Mouse (Mus musculus): ENCODE results near the gene Fcgr3. TPM values are rescaled to one million over a fixed set of nuclear protein-coding genes. Genes with fewer than 3 reads are reported as not detected.
"Not testable (repeated sequence)": the region's sequence is repeated elsewhere in the genome, so short reads cannot be mapped to it uniquely, and the experiment has no call there.

Gene Fcgr3
- 11.1 and 14.8 TPM in 2 replicates for polyA plus RNA-seq (2014; fragmentation: Nextera tagmentation; extraction: Ambion mirVana)

DNA sequence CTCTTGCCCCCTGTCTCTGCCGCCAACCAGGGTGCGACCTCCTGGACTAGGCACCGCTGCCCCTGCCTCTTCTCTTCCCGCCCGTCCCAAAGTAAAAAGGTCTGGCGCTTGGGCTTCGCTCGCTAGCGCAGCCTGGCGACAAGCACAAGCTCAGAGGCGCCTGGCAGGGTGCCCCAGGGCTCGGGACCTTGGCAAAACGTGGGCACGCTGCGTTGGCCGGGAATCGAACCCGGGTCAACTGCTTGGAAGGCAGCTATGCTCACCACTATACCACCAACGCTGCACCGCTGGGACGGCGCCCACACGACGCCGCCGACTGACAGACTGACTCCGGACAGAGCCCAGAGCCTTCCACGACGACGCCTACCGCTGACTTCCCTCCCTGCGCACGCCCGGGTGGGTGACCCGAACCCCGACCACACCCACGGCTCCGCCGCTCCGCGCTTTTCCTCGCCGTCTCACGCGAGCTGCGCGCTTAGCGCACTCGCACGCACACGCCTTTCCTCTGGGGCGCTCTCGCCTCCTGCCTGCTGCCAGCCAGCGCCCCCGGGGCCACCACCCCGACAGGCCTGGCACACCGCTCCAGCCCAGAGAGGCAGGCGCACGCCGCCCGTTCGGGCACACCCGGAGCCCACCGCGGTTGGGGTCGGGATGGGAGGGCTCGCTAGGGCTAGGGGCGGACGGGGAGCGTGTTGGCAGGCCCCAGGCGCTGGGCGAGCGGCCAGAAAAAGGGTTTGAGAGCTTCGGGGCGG, at the start of gene Fcgr3:
Fcgr3 (minus strand) TSS at position 445 of the 752 bp plus-strand sequence.
- H3K4me1 ChIP-seq (ENCODE audit: control insufficient read depth, insufficient read depth, low read length); H3K27ac ChIP-seq (ENCODE audit: low read length); H3K9me3 ChIP-seq (ENCODE audit: control insufficient read depth, low read depth, low read length); H3K36me3 ChIP-seq (ENCODE audit: control insufficient read depth, insufficient read depth, low read length): not testable (repeated sequence)
- Histone ChIP-seq H3K27me3 (ENCODE audit: control insufficient read depth, insufficient read depth, low read length) (peaks cover 16% of the 10 kb centered on the region), H3K9ac (replicated peaks; ENCODE audit: low read depth, low read length) (0 out of 2 replicates have a peak within 1 kb of the TSS, but pooled peaks have one; percentile 4), H3K4me3 (ENCODE audit: low read depth, low read length) (peak within 1 kb of the TSS; percentile 36), H3K4me2 (replicated peaks; ENCODE audit: low read depth, low read length) (peak within 1 kb of the TSS; percentile 46)
- peak; percentile 53 for ATAC-seq (ENCODE audit: insufficient number of reproducible peaks, insufficient read depth, low FRiP score, low read depth)
- WGBS = 1% methylated on average over 40 of the region's 75 CpGs

DNA sequence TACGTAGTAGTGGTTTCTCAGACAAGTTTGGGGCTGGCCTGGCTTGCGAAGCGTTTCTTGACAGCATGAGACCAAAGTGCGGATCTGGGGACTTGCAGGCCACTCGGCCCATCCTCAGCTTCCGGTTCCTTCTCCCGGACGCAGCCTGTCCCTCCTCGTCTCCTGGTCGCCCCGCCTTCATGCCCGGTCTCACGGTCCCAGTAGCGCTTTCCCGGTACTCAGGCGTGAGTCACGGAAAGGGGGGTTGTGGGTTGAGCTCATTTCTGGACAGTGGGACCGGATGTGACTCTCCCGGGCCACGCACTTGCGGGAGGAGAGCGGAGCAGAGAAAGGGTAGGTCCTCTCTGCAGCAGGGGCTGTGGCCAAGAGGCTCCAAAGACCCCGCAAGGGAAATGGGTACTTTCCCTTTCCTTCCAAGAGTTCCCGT, 49.2 kb upstream of the Fcgr3 start, which contains the start of gene Cfap126:
Cfap126 (plus strand) TSS at position 46 of the 427 bp plus-strand sequence.
- peak within 1 kb of the TSS; percentile 70 for H3K27ac ChIP-seq (ENCODE audit: low read length)
- no peaks in the 10 kb centered on the region for H3K27me3 ChIP-seq (ENCODE audit: control insufficient read depth, insufficient read depth, low read length)
- H3K9ac ChIP-seq (replicated peaks; ENCODE audit: low read depth, low read length) = peak within 1 kb of the TSS; percentile 45
- no peaks in the 10 kb centered on the region for H3K9me3 ChIP-seq (ENCODE audit: control insufficient read depth, low read depth, low read length)
- H3K4me2 ChIP-seq (replicated peaks; ENCODE audit: low read depth, low read length) = peak within 1 kb of the TSS; percentile 60
- under 1% methylated on average over 24 of the region's 24 CpGs for WGBS
- H3K4me3 ChIP-seq (ENCODE audit: low read depth, low read length) = peak within 1 kb of the TSS; percentile 42
- peak; percentile 34; the same call in 1 of the 2 replicates for ATAC-seq (ENCODE audit: insufficient number of reproducible peaks, insufficient read depth, low FRiP score, low read depth)
- H3K4me1 ChIP-seq (ENCODE audit: control insufficient read depth, insufficient read depth, low read length) = 0 out of 2 replicates have a peak, but pooled peaks cover 6% of the 10 kb centered on the region
- H3K36me3 ChIP-seq (ENCODE audit: control insufficient read depth, insufficient read depth, low read length) = no peaks in the 10 kb centered on the region

DNA sequence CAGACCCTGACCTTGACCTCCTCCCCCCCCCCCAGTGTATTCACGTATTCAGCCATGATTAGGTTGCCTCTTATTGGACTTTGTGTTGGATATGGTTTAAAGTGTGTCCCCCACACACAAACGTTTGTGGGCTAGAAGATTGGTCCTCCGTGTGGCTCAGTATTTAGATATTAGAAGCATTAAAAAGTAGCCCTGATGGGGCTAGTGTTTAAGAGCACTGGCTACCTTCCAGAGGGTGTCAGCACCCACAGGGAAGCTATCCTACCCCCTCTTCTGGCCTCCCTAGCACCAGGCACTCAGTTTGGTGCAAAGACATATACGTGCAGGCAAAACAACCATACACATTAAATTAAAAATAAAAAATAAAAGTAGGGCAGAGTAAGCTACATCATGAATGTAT, 48.3 kb upstream of the Fcgr3 start:
- 0 out of 2 replicates have a peak, but pooled peaks cover 6% of the 10 kb centered on the region for H3K4me1 ChIP-seq (ENCODE audit: control insufficient read depth, insufficient read depth, low read length)
- H3K4me3 ChIP-seq (ENCODE audit: low read depth, low read length) = no peak overlapping the region
- 65% methylated on average over 4 of the region's 4 CpGs for WGBS
- no peak for ATAC-seq (ENCODE audit: insufficient number of reproducible peaks, insufficient read depth, low FRiP score, low read depth)
- H3K27me3 ChIP-seq (ENCODE audit: control insufficient read depth, insufficient read depth, low read length) = no peaks in the 10 kb centered on the region
- H3K4me2 ChIP-seq (replicated peaks; ENCODE audit: low read depth, low read length) = no peak overlapping the region
- H3K27ac ChIP-seq (ENCODE audit: low read length) = no peak overlapping the region
- no peaks in the 10 kb centered on the region for H3K9me3 ChIP-seq (ENCODE audit: control insufficient read depth, low read depth, low read length)
- H3K9ac ChIP-seq (replicated peaks; ENCODE audit: low read depth, low read length) = no peak overlapping the region
- H3K36me3 ChIP-seq (ENCODE audit: control insufficient read depth, insufficient read depth, low read length) = no peaks in the 10 kb centered on the region

DNA sequence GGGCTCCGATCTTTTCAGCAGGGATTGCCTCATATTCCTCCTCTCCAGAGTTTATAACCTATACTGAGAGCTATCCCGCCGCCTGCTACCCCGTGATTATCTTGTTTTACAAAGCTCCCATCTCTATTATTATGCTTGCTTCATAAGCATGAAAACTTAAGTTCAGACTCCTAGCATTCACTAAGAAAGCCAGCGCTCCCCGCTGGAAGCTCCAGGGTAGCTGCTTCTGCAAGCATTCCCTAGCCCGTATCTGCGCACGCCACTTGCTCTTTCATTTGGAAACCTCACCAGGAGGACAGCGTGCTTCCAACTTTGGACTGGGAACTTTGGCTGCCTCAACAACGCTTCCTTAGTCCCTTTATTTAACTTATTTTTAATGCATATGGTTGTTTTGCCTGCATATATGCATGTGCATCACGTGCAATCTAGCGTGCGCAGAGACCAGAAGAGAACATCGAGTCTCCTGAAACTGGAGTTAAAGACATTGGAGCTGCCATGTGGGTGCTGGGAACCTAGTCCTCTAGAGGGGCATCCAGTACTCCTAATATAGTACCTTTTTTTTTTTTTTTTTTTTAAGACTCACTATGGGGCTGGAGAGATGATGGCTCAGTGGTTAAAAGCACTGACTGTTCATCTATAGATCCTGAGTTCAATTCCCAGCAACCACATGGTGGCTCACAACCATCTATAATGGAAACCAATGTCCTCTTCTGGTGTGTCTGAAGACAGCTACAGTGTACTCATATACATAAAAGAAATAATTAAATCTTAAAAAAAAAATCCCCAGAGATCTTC, 47.2 kb upstream of the Fcgr3 start:
- Histone ChIP-seq H3K9me3 (ENCODE audit: control insufficient read depth, low read depth, low read length) (no peaks in the 10 kb centered on the region), H3K4me3 (ENCODE audit: low read depth, low read length) (peak overlapping the region; percentile 53), H3K27me3 (ENCODE audit: control insufficient read depth, insufficient read depth, low read length) (no peaks in the 10 kb centered on the region), H3K9ac (replicated peaks; ENCODE audit: low read depth, low read length) (0 out of 2 replicates have a peak overlapping the region, but pooled peaks have one; percentile 25), H3K27ac (ENCODE audit: low read length) (peak overlapping the region; percentile 84), H3K4me2 (replicated peaks; ENCODE audit: low read depth, low read length) (peak overlapping the region; percentile 68), H3K36me3 (ENCODE audit: control insufficient read depth, insufficient read depth, low read length) (no peaks in the 10 kb centered on the region), H3K4me1 (ENCODE audit: control insufficient read depth, insufficient read depth, low read length) (0 out of 2 replicates have a peak, but pooled peaks cover 6% of the 10 kb centered on the region)
- ATAC-seq (ENCODE audit: insufficient number of reproducible peaks, insufficient read depth, low FRiP score, low read depth) = no peak; the same call in 1 of the 2 replicates
- WGBS = 2% methylated on average over 15 of the region's 15 CpGs

DNA sequence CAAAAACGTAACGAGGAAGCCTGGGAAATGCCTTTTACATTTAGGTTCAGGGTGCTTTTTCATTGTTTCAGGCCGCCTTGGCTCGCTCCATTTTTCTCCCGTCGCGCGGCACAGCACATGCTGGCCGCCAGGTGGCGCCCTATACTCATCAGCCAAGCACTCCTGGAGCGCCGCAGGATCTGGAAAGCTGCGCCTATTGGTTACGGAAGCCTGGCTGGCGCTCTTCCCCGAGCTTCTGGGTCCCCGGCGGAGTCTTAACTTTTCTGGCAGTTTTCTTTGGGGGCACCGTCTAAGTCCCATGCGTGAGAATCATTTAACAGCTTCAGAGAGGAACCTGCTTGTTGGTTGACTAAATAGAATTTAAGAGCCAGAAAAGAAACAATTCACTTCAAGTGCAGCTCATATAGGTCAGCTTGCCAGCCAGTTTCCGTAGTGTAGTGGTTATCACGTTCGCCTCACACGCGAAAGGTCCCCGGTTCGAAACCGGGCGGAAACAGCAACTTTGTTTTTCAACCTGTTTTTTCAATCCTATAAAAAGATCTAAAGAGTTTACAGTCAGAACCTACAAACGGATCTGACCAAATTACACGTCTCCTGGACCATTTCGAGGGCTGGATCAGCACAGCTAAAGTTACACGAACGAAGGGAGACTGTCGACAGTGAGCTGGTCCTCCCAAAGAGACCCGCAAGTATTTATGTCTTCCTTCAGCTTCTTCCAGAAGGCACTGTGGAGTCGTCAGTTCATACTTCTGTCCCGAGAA, 46.5 kb upstream of the Fcgr3 start:
- Histone ChIP-seq H3K4me3 (ENCODE audit: low read depth, low read length) (peak overlapping the region; percentile 53), H3K4me1 (ENCODE audit: control insufficient read depth, insufficient read depth, low read length) (0 out of 2 replicates have a peak, but pooled peaks cover 6% of the 10 kb centered on the region), H3K36me3 (ENCODE audit: control insufficient read depth, insufficient read depth, low read length) (no peaks in the 10 kb centered on the region), H3K9me3 (ENCODE audit: control insufficient read depth, low read depth, low read length) (no peaks in the 10 kb centered on the region), H3K27ac (ENCODE audit: low read length) (peak overlapping the region; percentile 84), H3K27me3 (ENCODE audit: control insufficient read depth, insufficient read depth, low read length) (no peaks in the 10 kb centered on the region), H3K4me2 (replicated peaks; ENCODE audit: low read depth, low read length) (peak overlapping the region; percentile 68), H3K9ac (replicated peaks; ENCODE audit: low read depth, low read length) (peak overlapping the region; percentile 26)
- WGBS = under 1% methylated on average over 38 of the region's 38 CpGs
- ATAC-seq (ENCODE audit: insufficient number of reproducible peaks, insufficient read depth, low FRiP score, low read depth) = peak; percentile 90

DNA sequence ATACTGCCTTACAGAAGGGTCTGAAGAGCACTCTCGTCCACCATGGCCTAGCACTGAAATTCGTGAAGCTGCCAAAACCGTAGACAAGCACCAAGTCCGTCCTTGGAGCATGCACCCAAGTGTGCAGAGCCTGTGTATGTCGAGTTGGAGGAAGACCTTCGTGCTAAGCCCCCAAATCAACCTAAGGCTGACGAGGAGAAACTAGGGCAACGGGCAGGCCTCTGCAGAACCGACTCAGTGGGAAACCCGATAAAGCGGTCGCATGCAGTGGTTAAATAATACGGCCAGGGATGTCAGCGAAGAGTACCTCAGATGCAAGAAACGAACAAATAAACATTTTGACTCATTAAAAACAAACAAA, 45.9 kb upstream of the Fcgr3 start:
- Histone ChIP-seq H3K4me1 (ENCODE audit: control insufficient read depth, insufficient read depth, low read length) (0 out of 2 replicates have a peak, but pooled peaks cover 6% of the 10 kb centered on the region), H3K4me3 (ENCODE audit: low read depth, low read length) (peak overlapping the region; percentile 53), H3K9me3 (ENCODE audit: control insufficient read depth, low read depth, low read length) (no peaks in the 10 kb centered on the region), H3K27ac (ENCODE audit: low read length) (no peak overlapping the region; the same call in 1 of the 2 replicates), H3K36me3 (ENCODE audit: control insufficient read depth, insufficient read depth, low read length) (no peaks in the 10 kb centered on the region), H3K9ac (replicated peaks; ENCODE audit: low read depth, low read length) (peak overlapping the region; percentile 26), H3K4me2 (replicated peaks; ENCODE audit: low read depth, low read length) (peak overlapping the region; percentile 68), H3K27me3 (ENCODE audit: control insufficient read depth, insufficient read depth, low read length) (no peaks in the 10 kb centered on the region)
- 10% methylated on average over 15 of the region's 15 CpGs for WGBS
- ATAC-seq (ENCODE audit: insufficient number of reproducible peaks, insufficient read depth, low FRiP score, low read depth) = peak; percentile 38; the same call in 1 of the 2 replicates

DNA sequence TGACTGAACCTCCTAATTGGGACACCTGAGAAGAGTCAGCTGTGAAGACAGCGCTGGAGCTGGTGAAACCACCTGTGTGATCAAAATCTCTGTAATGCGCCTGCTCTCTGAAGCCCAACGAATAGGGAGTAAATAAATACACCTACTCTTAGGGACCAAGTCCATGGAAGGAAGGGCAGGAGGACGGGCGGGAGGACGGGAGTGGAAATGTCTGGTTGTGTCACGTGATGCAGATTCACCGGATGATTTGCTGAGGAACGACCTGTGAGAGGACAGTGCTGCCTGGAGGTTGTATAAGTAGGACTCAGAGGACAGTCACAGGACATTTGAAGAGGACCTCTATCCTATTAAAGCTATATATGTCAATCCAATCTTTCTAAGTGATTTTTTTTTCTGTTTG, 44.9 kb upstream of the Fcgr3 start:
- Histone ChIP-seq H3K4me3 (ENCODE audit: low read depth, low read length) (no peak overlapping the region), H3K4me2 (replicated peaks; ENCODE audit: low read depth, low read length) (no peak overlapping the region), H3K9ac (replicated peaks; ENCODE audit: low read depth, low read length) (no peak overlapping the region), H3K9me3 (ENCODE audit: control insufficient read depth, low read depth, low read length) (no peaks in the 10 kb centered on the region), H3K36me3 (ENCODE audit: control insufficient read depth, insufficient read depth, low read length) (no peaks in the 10 kb centered on the region), H3K27ac (ENCODE audit: low read length) (no peak overlapping the region), H3K27me3 (ENCODE audit: control insufficient read depth, insufficient read depth, low read length) (no peaks in the 10 kb centered on the region), H3K4me1 (ENCODE audit: control insufficient read depth, insufficient read depth, low read length) (0 out of 2 replicates have a peak, but pooled peaks cover 6% of the 10 kb centered on the region)
- no peak for ATAC-seq (ENCODE audit: insufficient number of reproducible peaks, insufficient read depth, low FRiP score, low read depth)
- WGBS = 34% methylated on average over 9 of the region's 9 CpGs

DNA sequence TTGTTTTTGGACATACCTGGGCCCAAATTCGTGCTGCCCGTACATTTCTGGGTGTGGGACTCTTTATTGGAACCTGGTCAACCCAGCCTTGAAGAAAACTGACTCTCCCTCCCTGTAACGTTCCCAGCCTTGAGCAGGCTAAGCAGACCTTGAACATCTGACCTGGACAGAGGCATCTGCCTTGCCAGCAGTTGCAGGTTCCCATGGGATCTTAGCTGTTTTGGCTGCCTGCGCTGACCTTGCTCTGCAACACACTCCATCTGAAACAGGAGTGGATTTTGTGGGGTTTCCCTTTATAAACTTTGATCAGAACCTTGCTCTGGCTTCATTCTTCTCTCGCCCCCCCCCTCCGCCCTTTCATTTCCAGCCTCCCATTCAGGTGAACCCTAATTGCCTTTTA, 40.5 kb upstream of the Fcgr3 start:
- Histone ChIP-seq H3K4me2 (replicated peaks; ENCODE audit: low read depth, low read length) (no peak overlapping the region), H3K4me1 (ENCODE audit: control insufficient read depth, insufficient read depth, low read length) (peaks cover 9% of the 10 kb centered on the region; the same call in 1 of the 2 replicates), H3K27me3 (ENCODE audit: control insufficient read depth, insufficient read depth, low read length) (no peaks in the 10 kb centered on the region), H3K9ac (replicated peaks; ENCODE audit: low read depth, low read length) (no peak overlapping the region), H3K4me3 (ENCODE audit: low read depth, low read length) (no peak overlapping the region), H3K9me3 (ENCODE audit: control insufficient read depth, low read depth, low read length) (no peaks in the 10 kb centered on the region), H3K27ac (ENCODE audit: low read length) (no peak overlapping the region), H3K36me3 (ENCODE audit: control insufficient read depth, insufficient read depth, low read length) (no peaks in the 10 kb centered on the region)
- no peak for ATAC-seq (ENCODE audit: insufficient number of reproducible peaks, insufficient read depth, low FRiP score, low read depth)
- 74% methylated on average over 6 of the region's 6 CpGs for WGBS
